Mouse (Mus musculus): ENCODE results near the gene Serpinb8. TPM values are rescaled to one million over a fixed set of nuclear protein-coding genes. Genes with fewer than 3 reads are reported as not detected.

Gene Serpinb8
- polyA plus RNA-seq (2016; fragmentation: Nextera tagmentation; extraction: Ambion mirVana): 0.12 and 1.1 TPM in 2 replicates

GRCm38 (mm10) chr1:107589691-107590470 lies at the start of gene Serpinb8:
Gene Serpinb8, plus strand, starts transcription at chr1:107590006.
- WGBS: 62% methylated on average over 10 of the region's 10 CpGs
- no peak within 1 kb of the TSS for H3K9ac ChIP-seq (replicated peaks)
- no peaks in the 10 kb centered on the region for H3K9me3 ChIP-seq
- 0 out of 2 replicates have a peak, but pooled peaks have one; percentile 38 for ATAC-seq (ENCODE audit: low FRiP score, low read depth)
- H3K27me3 ChIP-seq: no peaks in the 10 kb centered on the region
- H3K27ac ChIP-seq (replicated peaks): no peak within 1 kb of the TSS
- H3K4me1 ChIP-seq: no peaks in the 10 kb centered on the region
- H3K4me3 ChIP-seq: no peak within 1 kb of the TSS
- H3K4me2 ChIP-seq (replicated peaks): no peak within 1 kb of the TSS
- no peaks in the 10 kb centered on the region for H3K36me3 ChIP-seq

GRCm38 (mm10) chr1:107559494-107559893 lies 30.3 kb upstream of the Serpinb8 start:
- no peak overlapping the region for H3K4me3 ChIP-seq
- no peak for ATAC-seq (ENCODE audit: low FRiP score, low read depth)
- H3K36me3 ChIP-seq: no peaks in the 10 kb centered on the region
- no peaks in the 10 kb centered on the region for H3K27me3 ChIP-seq
- H3K9ac ChIP-seq (replicated peaks): no peak overlapping the region
- no peak overlapping the region for H3K4me2 ChIP-seq (replicated peaks)
- no peak overlapping the region for H3K27ac ChIP-seq (replicated peaks)
- 92% methylated on average over 3 of the region's 3 CpGs for WGBS
- no peaks in the 10 kb centered on the region for H3K4me1 ChIP-seq
- H3K9me3 ChIP-seq: no peaks in the 10 kb centered on the region

- Histone ChIP-seq H3K27ac (replicated peaks) (no peak overlapping the region), H3K9ac (replicated peaks) (no peak overlapping the region), H3K4me3 (no peak overlapping the region), H3K27me3 (no peaks in the 10 kb centered on the region), H3K9me3 (no peaks in the 10 kb centered on the region), H3K36me3 (no peaks in the 10 kb centered on the region), H3K4me1 (no peaks in the 10 kb centered on the region), H3K4me2 (replicated peaks) (no peak overlapping the region)
- no peak for ATAC-seq (ENCODE audit: low FRiP score, low read depth)
- 94% methylated on average over 1 of the region's 1 CpGs for WGBS
Observed at GRCm38 (mm10) chr1:107562110-107562509, 27.7 kb upstream of the Serpinb8 start.

- Histone ChIP-seq H3K4me1 (no peaks in the 10 kb centered on the region), H3K27ac (replicated peaks) (no peak overlapping the region), H3K27me3 (no peaks in the 10 kb centered on the region), H3K4me2 (replicated peaks) (no peak overlapping the region), H3K9ac (replicated peaks) (no peak overlapping the region), H3K9me3 (no peaks in the 10 kb centered on the region), H3K36me3 (no peaks in the 10 kb centered on the region), H3K4me3 (no peak overlapping the region)
- ATAC-seq (ENCODE audit: low FRiP score, low read depth): 0 out of 2 replicates have a peak, but pooled peaks have one; percentile 9
Observed at GRCm38 (mm10) chr1:107565644-107566043, 24.2 kb upstream of the Serpinb8 start.

- Histone ChIP-seq H3K4me1 (no peaks in the 10 kb centered on the region), H3K9me3 (no peaks in the 10 kb centered on the region)
- WGBS: 93% methylated on average over 2 of the region's 2 CpGs
Observed at GRCm38 (mm10) chr1:107576094-107576493, 13.7 kb upstream of the Serpinb8 start.

GRCm38 (mm10) chr1:107577514-107577913 lies 12.3 kb upstream of the Serpinb8 start:
- H3K4me1 ChIP-seq: no peaks in the 10 kb centered on the region
- no peak for ATAC-seq (ENCODE audit: low FRiP score, low read depth)
- WGBS: 90% methylated on average over 1 of the region's 1 CpGs
- no peaks in the 10 kb centered on the region for H3K36me3 ChIP-seq
- no peak overlapping the region for H3K4me2 ChIP-seq (replicated peaks)
- H3K27me3 ChIP-seq: no peaks in the 10 kb centered on the region
- no peaks in the 10 kb centered on the region for H3K9me3 ChIP-seq
- no peak overlapping the region for H3K9ac ChIP-seq (replicated peaks)
- H3K27ac ChIP-seq (replicated peaks): no peak overlapping the region
- no peak overlapping the region for H3K4me3 ChIP-seq

More at GRCm38 (mm10) chr1:107576094-107576493, 13.7 kb upstream of the Serpinb8 start:
- Histone ChIP-seq H3K27me3 (no peaks in the 10 kb centered on the region), H3K9ac (replicated peaks) (no peak overlapping the region), H3K36me3 (no peaks in the 10 kb centered on the region), H3K27ac (replicated peaks) (no peak overlapping the region), H3K4me3 (no peak overlapping the region), H3K4me2 (replicated peaks) (no peak overlapping the region)
- no peak for ATAC-seq (ENCODE audit: low FRiP score, low read depth)

GRCm38 (mm10) chr1:107581220-107581619 lies 8.6 kb upstream of the Serpinb8 start:
- no peaks in the 10 kb centered on the region for H3K4me1 ChIP-seq
- WGBS: 85% methylated on average over 1 of the region's 1 CpGs

GRCm38 (mm10) chr1:107582900-107583299 lies 6.9 kb upstream of the Serpinb8 start:
- Histone ChIP-seq H3K9ac (replicated peaks) (no peak overlapping the region), H3K4me3 (no peak overlapping the region), H3K27ac (replicated peaks) (no peak overlapping the region), H3K4me1 (no peaks in the 10 kb centered on the region), H3K27me3 (no peaks in the 10 kb centered on the region), H3K9me3 (no peaks in the 10 kb centered on the region), H3K4me2 (replicated peaks) (no peak overlapping the region), H3K36me3 (no peaks in the 10 kb centered on the region)
- ATAC-seq (ENCODE audit: low FRiP score, low read depth): no peak

More at GRCm38 (mm10) chr1:107581220-107581619, 8.6 kb upstream of the Serpinb8 start:
- no peaks in the 10 kb centered on the region for H3K9me3 ChIP-seq
- H3K9ac ChIP-seq (replicated peaks): no peak overlapping the region
- H3K4me2 ChIP-seq (replicated peaks): no peak overlapping the region
- no peak for ATAC-seq (ENCODE audit: low FRiP score, low read depth)
- H3K36me3 ChIP-seq: no peaks in the 10 kb centered on the region
- no peak overlapping the region for H3K27ac ChIP-seq (replicated peaks)
- no peaks in the 10 kb centered on the region for H3K27me3 ChIP-seq
- H3K4me3 ChIP-seq: no peak overlapping the region

- H3K9me3 ChIP-seq: no peaks in the 10 kb centered on the region
- H3K4me2 ChIP-seq (replicated peaks): no peak overlapping the region
- ATAC-seq (ENCODE audit: low FRiP score, low read depth): no peak
- WGBS: 30% methylated on average over 1 of the region's 1 CpGs
- no peaks in the 10 kb centered on the region for H3K4me1 ChIP-seq
- no peak overlapping the region for H3K27ac ChIP-seq (replicated peaks)
- no peak overlapping the region for H3K9ac ChIP-seq (replicated peaks)
- H3K4me3 ChIP-seq: no peak overlapping the region
- H3K36me3 ChIP-seq: no peaks in the 10 kb centered on the region
- H3K27me3 ChIP-seq: no peaks in the 10 kb centered on the region
Observed at GRCm38 (mm10) chr1:107583958-107584376, 5.8 kb upstream of the Serpinb8 start.

- Histone ChIP-seq H3K9ac (replicated peaks) (no peak overlapping the region), H3K9me3 (no peaks in the 10 kb centered on the region), H3K4me3 (no peak overlapping the region), H3K4me2 (replicated peaks) (no peak overlapping the region), H3K27ac (replicated peaks) (no peak overlapping the region), H3K4me1 (no peaks in the 10 kb centered on the region), H3K27me3 (no peaks in the 10 kb centered on the region), H3K36me3 (no peaks in the 10 kb centered on the region)
- WGBS: 74% methylated on average over 3 of the region's 3 CpGs
- peak; percentile 60; the same call in 1 of the 2 replicates for ATAC-seq (ENCODE audit: low FRiP score, low read depth)
Observed at GRCm38 (mm10) chr1:107584932-107585331, 4.9 kb upstream of the Serpinb8 start.

GRCm38 (mm10) chr1:107586196-107586595 lies 3.6 kb upstream of the Serpinb8 start:
- H3K4me2 ChIP-seq (replicated peaks): no peak overlapping the region
- H3K4me3 ChIP-seq: no peak overlapping the region
- H3K27me3 ChIP-seq: no peaks in the 10 kb centered on the region
- ATAC-seq (ENCODE audit: low FRiP score, low read depth): no peak
- 93% methylated on average over 3 of the region's 3 CpGs for WGBS
- no peaks in the 10 kb centered on the region for H3K9me3 ChIP-seq
- H3K36me3 ChIP-seq: no peaks in the 10 kb centered on the region
- H3K4me1 ChIP-seq: no peaks in the 10 kb centered on the region
- H3K9ac ChIP-seq (replicated peaks): no peak overlapping the region
- H3K27ac ChIP-seq (replicated peaks): no peak overlapping the region

GRCm38 (mm10) chr1:107588206-107588605 lies 1.6 kb upstream of the Serpinb8 start:
- Histone ChIP-seq H3K27ac (replicated peaks) (no peak overlapping the region), H3K4me1 (no peaks in the 10 kb centered on the region), H3K36me3 (no peaks in the 10 kb centered on the region), H3K9me3 (no peaks in the 10 kb centered on the region), H3K4me3 (no peak overlapping the region), H3K9ac (replicated peaks) (no peak overlapping the region), H3K4me2 (replicated peaks) (no peak overlapping the region), H3K27me3 (no peaks in the 10 kb centered on the region)
- ATAC-seq (ENCODE audit: low FRiP score, low read depth): no peak
